Mouse (Mus musculus): ENCODE results near the gene Rpl11. TPM values are rescaled to one million over a fixed set of nuclear protein-coding genes. Genes with fewer than 3 reads are reported as not detected.

Gene Rpl11
- total and polyA plus RNA-seq, 2 experiments from 2014 or later, result 312 to 914 TPM

- DNase-seq (ENCODE audit: low spot score), result no peak
- no peaks in the 10 kb centered on the region for H3K4me1 ChIP-seq (ENCODE audit: insufficient read depth, low read length)
- ATAC-seq, result no peak
- H3K27ac ChIP-seq, result no peak overlapping the region
- no peaks in the 10 kb centered on the region for H3K27me3 ChIP-seq (ENCODE audit: insufficient read depth, low read length)
- 89% methylated on average over 5 of the region's 5 CpGs for WGBS
- TF ChIP-seq CTCF (IDR thresholded peaks at IDR 0.05; ENCODE audit: low read depth), result no peak
- no peak overlapping the region for H3K9ac ChIP-seq (replicated peaks; ENCODE audit: low read length)
- H3K4me2 ChIP-seq (ENCODE audit: low read depth, low read length), result no peak overlapping the region
- H3K9me3 ChIP-seq (ENCODE audit: low read length), result no peaks in the 10 kb centered on the region
- no peaks in the 10 kb centered on the region for H3K36me3 ChIP-seq (ENCODE audit: insufficient read depth, low read length)
- H3K4me3 ChIP-seq (ENCODE audit: low read length), result no peak overlapping the region
These were observed 34.0 kb upstream of the Rpl11 start for GRCm38 (mm10) chr4:136087261-136087660.

GRCm38 (mm10) chr4:136084840-136085239 lies 31.6 kb upstream of the Rpl11 start:
- no peaks in the 10 kb centered on the region for H3K9me3 ChIP-seq (ENCODE audit: low read length)
- no peak overlapping the region for H3K4me2 ChIP-seq (ENCODE audit: low read depth, low read length)
- 94% methylated on average over 11 of the region's 11 CpGs for WGBS
- DNase-seq (ENCODE audit: low spot score) (no peak), ATAC-seq (no peak)
- no peaks in the 10 kb centered on the region for H3K36me3 ChIP-seq (ENCODE audit: insufficient read depth, low read length)
- no peak for TF ChIP-seq CTCF (IDR thresholded peaks at IDR 0.05; ENCODE audit: low read depth)
- no peaks in the 10 kb centered on the region for H3K27me3 ChIP-seq (ENCODE audit: insufficient read depth, low read length)
- peaks cover 6% of the 10 kb centered on the region; the same call in 1 of the 2 replicates for H3K4me1 ChIP-seq (ENCODE audit: insufficient read depth, low read length)
- H3K27ac ChIP-seq, result no peak overlapping the region
- no peak overlapping the region for H3K9ac ChIP-seq (replicated peaks; ENCODE audit: low read length)
- no peak overlapping the region for H3K4me3 ChIP-seq (ENCODE audit: low read length)

GRCm38 (mm10) chr4:136083269-136084105 lies 30.3 kb upstream of the Rpl11 start:
- Histone ChIP-seq H3K9me3 (ENCODE audit: low read length) (no peaks in the 10 kb centered on the region), H3K4me3 (ENCODE audit: low read length) (no peak overlapping the region), H3K27ac (no peak overlapping the region), H3K36me3 (ENCODE audit: insufficient read depth, low read length) (no peaks in the 10 kb centered on the region), H3K27me3 (ENCODE audit: insufficient read depth, low read length) (no peaks in the 10 kb centered on the region), H3K4me2 (ENCODE audit: low read depth, low read length) (no peak overlapping the region), H3K9ac (replicated peaks; ENCODE audit: low read length) (no peak overlapping the region), H3K4me1 (ENCODE audit: insufficient read depth, low read length) (peaks cover 6% of the 10 kb centered on the region; the same call in 1 of the 2 replicates)
- DNase-seq (ENCODE audit: low spot score) (no peak), ATAC-seq (no peak)
- no peak for TF ChIP-seq CTCF (IDR thresholded peaks at IDR 0.05; ENCODE audit: low read depth)
- WGBS, result 77% methylated on average over 19 of the region's 19 CpGs

- Histone ChIP-seq H3K9ac (replicated peaks; ENCODE audit: low read length) (peak overlapping the region; percentile 39; the same call in 1 of the 2 replicates), H3K4me1 (ENCODE audit: insufficient read depth, low read length) (peaks cover 6% of the 10 kb centered on the region; the same call in 1 of the 2 replicates), H3K9me3 (ENCODE audit: low read length) (no peaks in the 10 kb centered on the region), H3K36me3 (ENCODE audit: insufficient read depth, low read length) (no peaks in the 10 kb centered on the region), H3K4me3 (ENCODE audit: low read length) (peak overlapping the region; percentile 29), H3K27me3 (ENCODE audit: insufficient read depth, low read length) (no peaks in the 10 kb centered on the region), H3K27ac (no peak overlapping the region), H3K4me2 (ENCODE audit: low read depth, low read length) (peak overlapping the region; percentile 56)
- no peak for DNase-seq (ENCODE audit: low spot score)
- TF ChIP-seq CTCF (IDR thresholded peaks at IDR 0.05; ENCODE audit: low read depth), result no peak
- no peak for ATAC-seq
- WGBS, result 6% methylated on average over 28 of the region's 28 CpGs
These were observed 28.5 kb upstream of the Rpl11 start for GRCm38 (mm10) chr4:136081729-136082128.

- H3K9me3 ChIP-seq (ENCODE audit: low read length), result no peaks in the 10 kb centered on the region
- H3K4me3 ChIP-seq (ENCODE audit: low read length), result no peak overlapping the region
- WGBS, result 57% methylated on average over 2 of the region's 2 CpGs
- no peaks in the 10 kb centered on the region for H3K27me3 ChIP-seq (ENCODE audit: insufficient read depth, low read length)
- no peak for TF ChIP-seq CTCF (IDR thresholded peaks at IDR 0.05; ENCODE audit: low read depth)
- peaks cover 6% of the 10 kb centered on the region; the same call in 1 of the 2 replicates for H3K4me1 ChIP-seq (ENCODE audit: insufficient read depth, low read length)
- DNase-seq (ENCODE audit: low spot score) (no peak), ATAC-seq (no peak)
- H3K9ac ChIP-seq (replicated peaks; ENCODE audit: low read length), result no peak overlapping the region
- H3K4me2 ChIP-seq (ENCODE audit: low read depth, low read length), result no peak overlapping the region
- H3K36me3 ChIP-seq (ENCODE audit: insufficient read depth, low read length), result no peaks in the 10 kb centered on the region
- H3K27ac ChIP-seq, result no peak overlapping the region
These were observed 25.4 kb upstream of the Rpl11 start for GRCm38 (mm10) chr4:136078649-136079048.

GRCm38 (mm10) chr4:136076776-136077538 lies 23.7 kb upstream of the Rpl11 start:
- DNase-seq (ENCODE audit: low spot score) (no peak), ATAC-seq (no peak)
- H3K9ac ChIP-seq (replicated peaks; ENCODE audit: low read length), result no peak overlapping the region
- no peak overlapping the region for H3K4me3 ChIP-seq (ENCODE audit: low read length)
- 68% methylated on average over 15 of the region's 15 CpGs for WGBS
- H3K4me2 ChIP-seq (ENCODE audit: low read depth, low read length), result no peak overlapping the region
- TF ChIP-seq CTCF (IDR thresholded peaks at IDR 0.05; ENCODE audit: low read depth), result no peak
- H3K27ac ChIP-seq, result no peak overlapping the region
- no peaks in the 10 kb centered on the region for H3K9me3 ChIP-seq (ENCODE audit: low read length)
- H3K27me3 ChIP-seq (ENCODE audit: insufficient read depth, low read length), result no peaks in the 10 kb centered on the region
- peaks cover 6% of the 10 kb centered on the region; the same call in 1 of the 2 replicates for H3K4me1 ChIP-seq (ENCODE audit: insufficient read depth, low read length)
- no peaks in the 10 kb centered on the region for H3K36me3 ChIP-seq (ENCODE audit: insufficient read depth, low read length)

All from hindbrain, postnatal 0 days (tissue).